Mouse (Mus musculus) forebrain, postnatal 0 days (tissue): ENCODE results near the gene Tmem14a. TPM values are rescaled to one million over a fixed set of nuclear protein-coding genes. Genes with fewer than 3 reads are reported as not detected.

Experiments
- polyA plus RNA-seq: library from polyadenylated mRNA; unstranded; fragments of >200 nt; fragmentation: Nextera tagmentation; extraction: Ambion mirVana; gene quantifications from 2 replicates; pipeline ENCODE4 v1.2.1, GENCODE M21; 2015
- total RNA-seq: library from RNA; depleted of rRNA; stranded (reverse); fragments of >200 nt; gene quantifications from 2 replicates; pipeline ENCODE4 v1.2.3, GENCODE M21; 2014; rRNA removed

The Tmem14a gene
- total and polyA plus RNA-seq, 2 experiments from 2014 or later = 14.8 to 26.8 TPM

Other genes with a start within 250 kb of the Tmem14a start
- 0.85 and 1.9 TPM in 2 replicates for gene Tram2, start 139.3 kb upstream of the Tmem14a start, total RNA-seq
- gene Tram2, start 139.3 kb upstream of the Tmem14a start, polyA plus RNA-seq = 0.98 and 1.3 TPM in 2 replicates
- gene Gsta3, start 22.0 kb downstream of the Tmem14a start, total RNA-seq = not detected in 2 replicates
- gene Gsta3, start 22.0 kb downstream of the Tmem14a start, polyA plus RNA-seq = 0.35 and 0.36 TPM in 2 replicates
- gene Khdc1a, start 131.1 kb downstream of the Tmem14a start, total RNA-seq = not detected in 2 replicates
- not detected in 2 replicates for gene Khdc1a, start 131.1 kb downstream of the Tmem14a start, polyA plus RNA-seq
- not detected in 2 replicates for gene Khdc1c, start 149.8 kb downstream of the Tmem14a start, total RNA-seq
- gene Khdc1c, start 149.8 kb downstream of the Tmem14a start, polyA plus RNA-seq = not detected in 2 replicates
- not detected in 2 replicates for gene Khdc1b, start 165.0 kb downstream of the Tmem14a start, total RNA-seq
- 0.06 TPM in 1 of 2 replicates, not detected in the other for gene Khdc1b, start 165.0 kb downstream of the Tmem14a start, polyA plus RNA-seq